8 mouse cellular contexts compared by ENCODE assay signal in genomic region chr13:54282861-54283206, GRCm38 (mm10).
DNase-seq lines count a peak whose midpoint lies in the region; ATAC-seq and TF ChIP-seq lines count a peak whose summit lies in the region.

No protein-coding gene starts in this region.

- ATAC-seq in lung, embryonic 15.5 days (ENCODE audit: borderline replicate concordance, extremely low read depth, low FRiP score, low TSS enrichment): no peak
- peak; percentile 90 for ATAC-seq in forebrain, embryonic 14.5 days
- ATAC-seq in kidney, embryonic 15.5 days (replicated peaks; ENCODE audit: low FRiP score): no peak
- peak; percentile 46; the same call in 1 of the 2 replicates for ATAC-seq in midbrain, embryonic 11.5 days (ENCODE audit: low FRiP score)

- H3K9ac ChIP-seq in lung, embryonic 15.5 days: no peak overlapping the region
- H3K9ac ChIP-seq in forebrain, embryonic 14.5 days (ENCODE audit: low read length): peak overlapping the region; percentile 10; the same call in 1 of the 2 replicates
- no peak overlapping the region for H3K9ac ChIP-seq in kidney, embryonic 15.5 days
- 0 out of 2 replicates have a peak overlapping the region, but pooled peaks have one; percentile 18 for H3K9ac ChIP-seq in midbrain, embryonic 11.5 days (ENCODE audit: low read length)

- 6% methylated on average over 10 of the region's 10 CpGs for WGBS in lung, embryonic 15.5 days
- WGBS in lung, adult 2 months: 3% methylated on average over 10 of the region's 10 CpGs
- WGBS in forebrain, embryonic 14.5 days: under 1% methylated on average over 10 of the region's 10 CpGs
- WGBS in kidney, embryonic 15.5 days: 5% methylated on average over 10 of the region's 10 CpGs
- WGBS in midbrain, embryonic 11.5 days: 11% methylated on average over 10 of the region's 10 CpGs

- no peak for TF ChIP-seq POLR2A in lung, adult 2 months (IDR thresholded peaks at IDR 0.05; ENCODE audit: borderline replicate concordance, extremely low read depth, low read depth, low read length)

- peaks cover 6% of the 10 kb centered on the region; the same call in 1 of the 2 replicates for H3K27me3 ChIP-seq in lung, embryonic 15.5 days
- no peaks in the 10 kb centered on the region for H3K27me3 ChIP-seq in forebrain, embryonic 14.5 days (replicated peaks; ENCODE audit: control insufficient read depth, insufficient read depth, low read length)
- H3K27me3 ChIP-seq in kidney, embryonic 15.5 days: peaks cover 15% of the 10 kb centered on the region
- H3K27me3 ChIP-seq in midbrain, embryonic 11.5 days (ENCODE audit: control insufficient read depth, insufficient read depth, low read length): no peaks in the 10 kb centered on the region; the same call in 1 of the 2 replicates

- H3K9me3 ChIP-seq in lung, embryonic 15.5 days: no peaks in the 10 kb centered on the region; the same call in 1 of the 2 replicates
- no peaks in the 10 kb centered on the region for H3K9me3 ChIP-seq in forebrain, embryonic 14.5 days (replicated peaks; ENCODE audit: control insufficient read depth, low read length)
- H3K9me3 ChIP-seq in kidney, embryonic 15.5 days (replicated peaks): no peaks in the 10 kb centered on the region
- no peaks in the 10 kb centered on the region; the same call in 1 of the 2 replicates for H3K9me3 ChIP-seq in midbrain, embryonic 11.5 days (ENCODE audit: control insufficient read depth, low read length)

- H3K4me1 ChIP-seq in lung, embryonic 15.5 days: peaks cover 10% of the 10 kb centered on the region
- H3K4me1 ChIP-seq in lung, adult 2 months (ENCODE audit: control insufficient read depth, insufficient read depth, low read length): no peaks in the 10 kb centered on the region
- H3K4me1 ChIP-seq in forebrain, embryonic 14.5 days (ENCODE audit: control insufficient read depth, insufficient read depth, low read length): peaks cover 20% of the 10 kb centered on the region
- peaks cover 14% of the 10 kb centered on the region for H3K4me1 ChIP-seq in kidney, embryonic 15.5 days
- H3K4me1 ChIP-seq in midbrain, embryonic 11.5 days (ENCODE audit: control insufficient read depth, insufficient read depth, low read length): peaks cover 7% of the 10 kb centered on the region

- no peak overlapping the region for H3K27ac ChIP-seq in lung, embryonic 15.5 days
- peak overlapping the region; percentile 63; the same call in 1 of the 2 replicates for H3K27ac ChIP-seq in forebrain, embryonic 14.5 days (ENCODE audit: low read depth, low read length)
- no peak overlapping the region for H3K27ac ChIP-seq in kidney, embryonic 15.5 days
- no peak overlapping the region for H3K27ac ChIP-seq in midbrain, embryonic 11.5 days (ENCODE audit: low read depth, low read length)

- DNase-seq in lung, adult 2 months: no peak
- DNase-seq in forebrain, embryonic 14.5 days (ENCODE audit: low spot score): peak; percentile 90
- peak; percentile 77 for DNase-seq in midbrain, embryonic 11.5 days (ENCODE audit: low spot score, missing footprints)
- no peak for DNase-seq in frontal cortex, postnatal 25 days (ENCODE audit: low spot score in 2 of 2)
- DNase-seq in right cerebral cortex, postnatal 36 days (ENCODE audit: low spot score in 2 of 2): no peak
- DNase-seq in ovary, postnatal 10 days (ENCODE audit: low spot score): no peak

- no peaks in the 10 kb centered on the region for H3K36me3 ChIP-seq in lung, embryonic 15.5 days
- H3K36me3 ChIP-seq in forebrain, embryonic 14.5 days (ENCODE audit: control insufficient read depth, insufficient read depth, low read length): no peaks in the 10 kb centered on the region
- H3K36me3 ChIP-seq in kidney, embryonic 15.5 days: no peaks in the 10 kb centered on the region
- H3K36me3 ChIP-seq in midbrain, embryonic 11.5 days (ENCODE audit: control insufficient read depth, insufficient read depth, low read length): no peaks in the 10 kb centered on the region

- no peak for TF ChIP-seq CTCF in lung, adult 2 months (IDR thresholded peaks at IDR 0.05; ENCODE audit: insufficient read depth, low read length)

- H3K4me3 ChIP-seq in lung, embryonic 15.5 days: peak overlapping the region; percentile 9; the same call in 1 of the 2 replicates
- H3K4me3 ChIP-seq in lung, adult 2 months (replicated peaks; ENCODE audit: extremely low read depth, low read depth, low read length): no peak overlapping the region
- H3K4me3 ChIP-seq in forebrain, embryonic 14.5 days (ENCODE audit: low read depth, low read length): peak overlapping the region; percentile 11; the same call in 1 of the 2 replicates
- H3K4me3 ChIP-seq in kidney, embryonic 15.5 days (replicated peaks): peak overlapping the region; percentile 20
- no peak overlapping the region for H3K4me3 ChIP-seq in midbrain, embryonic 11.5 days (ENCODE audit: low read depth, low read length)

- H3K4me2 ChIP-seq in lung, embryonic 15.5 days: peak overlapping the region; percentile 52
- peak overlapping the region; percentile 49 for H3K4me2 ChIP-seq in forebrain, embryonic 14.5 days (ENCODE audit: low read length)
- H3K4me2 ChIP-seq in kidney, embryonic 15.5 days: peak overlapping the region; percentile 52
- peak overlapping the region; percentile 32 for H3K4me2 ChIP-seq in midbrain, embryonic 11.5 days

Comparison
In these comparisons a context has a peak if more than half of its experiments do, and no peak if none do; other contexts are left out.
1. H3K4me3 ChIP-seq: peak in lung, embryonic 15.5 days (single experiment), forebrain, embryonic 14.5 days (single experiment) and kidney, embryonic 15.5 days (single experiment); none in lung, adult 2 months (single experiment) and midbrain, embryonic 11.5 days (single experiment).
2. ATAC-seq: peak in forebrain, embryonic 14.5 days (single experiment) and midbrain, embryonic 11.5 days (single experiment); none in lung, embryonic 15.5 days (single experiment) and kidney, embryonic 15.5 days (single experiment).
3. H3K9ac ChIP-seq: peak in forebrain, embryonic 14.5 days (single experiment) and midbrain, embryonic 11.5 days (single experiment); none in lung, embryonic 15.5 days (single experiment) and kidney, embryonic 15.5 days (single experiment).
4. DNase-seq: peak in forebrain, embryonic 14.5 days (single experiment) and midbrain, embryonic 11.5 days (single experiment); none in lung, adult 2 months (single experiment), frontal cortex, postnatal 25 days (0 of 2), right cerebral cortex, postnatal 36 days (0 of 2) and ovary, postnatal 10 days (single experiment).
5. Peak in every context shown above with its lines, with median percentiles within 50 percentile points of each other: H3K4me2 ChIP-seq.